Mouse (Mus musculus) CH12.LX (cell line): Measurements from ENCODE around the gene Colgalt2.
A peak's percentile ranks its signal among the peaks of the same experiment; 100 is the strongest.

Source experiments
- CTCF ChIP-seq, 2 experiments: IDR thresholded peaks in 1 of 2; conservative IDR thresholded peaks in 1 of 2; 2 replicates each; pipeline ENCODE4 v1.5.1; 2011 to 2012; ENCODE audit warnings: low read depth in 2 of 2, low read length in 2 of 2, improper control_type of control experiment in 1 of 2, inconsistent platforms in 1 of 2, mild to moderate bottlenecking in 1 of 2, moderate library complexity in 1 of 2
- KAT2A ChIP-seq: IDR thresholded peaks from 2 replicates; pipeline ENCODE4 v1.6.1; 2012; ENCODE audit warnings: low read length, improper control_type of control experiment, inconsistent platforms; ENCODE audit not compliant: insufficient replicate concordance
- MXI1 ChIP-seq: IDR thresholded peaks from 2 replicates; pipeline ENCODE4 v1.6.1; 2011; ENCODE audit warnings: mild to moderate bottlenecking, low read depth, low read length, improper control_type of control experiment
- POLR2A ChIP-seq: IDR thresholded peaks from 2 replicates; pipeline ENCODE4 v1.6.1; 2011; ENCODE audit warnings: low read depth, mild to moderate bottlenecking, improper control_type of control experiment, low read length
- SIN3A ChIP-seq: IDR thresholded peaks from 2 replicates; pipeline ENCODE4 v1.6.1; 2012; ENCODE audit warnings: low read length, improper control_type of control experiment, inconsistent platforms
- TCF12 ChIP-seq: IDR thresholded peaks from 2 replicates; pipeline ENCODE4 v1.6.1; 2014; ENCODE audit warnings: low read depth, mild to moderate bottlenecking, inconsistent platforms, low read length, improper control_type of control experiment
- ZC3H11A ChIP-seq: IDR thresholded peaks from 2 replicates; pipeline ENCODE4 v1.6.1; 2012; ENCODE audit warnings: low read depth, mild to moderate bottlenecking, inconsistent platforms, low read length, improper control_type of control experiment
- ZNF384 ChIP-seq: IDR thresholded peaks from 2 replicates; pipeline ENCODE4 v1.6.1; 2012; ENCODE audit warnings: low read depth, low read length, improper control_type of control experiment, inconsistent platforms

- TF ChIP-seq ZNF384 (no peak), POLR2A (no peak), CTCF (conservative IDR thresholded peaks at IDR 0.05 in 1 of 2, IDR thresholded peaks at IDR 0.05 in 1 of 2; ENCODE audit: low read depth in 2 of 2, low read length in 2 of 2) (peak; percentile 50 to 93; a peak in 3 of 4 replicates), TCF12 (no peak), KAT2A (no peak), MXI1 (no peak), ZC3H11A (peak; percentile 38), SIN3A (0 out of 2 replicates have a peak, but pooled peaks have one; percentile 39)
Observed at GRCm38 (mm10) chr1:152524987-152525648, 125.5 kb downstream of the Colgalt2 start.
